Mouse (Mus musculus) heart, embryonic 11.5 days (tissue): ENCODE data around the gene Vmn1r232. TPM values are rescaled to one million over a fixed set of nuclear protein-coding genes. Genes with fewer than 3 reads are reported as not detected.

Experiments used
- ATAC-seq: fragments of 200-750 bp; cut with Nextera tagmentation; replicated peaks from 2 replicates; pipeline ENCODE4 v1.8.0; 2017; ENCODE audit warnings: moderate library complexity; ENCODE audit not compliant: insufficient number of reproducible peaks, low FRiP score, low TSS enrichment
- H3K27ac ChIP-seq: fragments of 300-500 bp; sonication (generic); 2 replicates; pipeline ENCODE4 v1.5.1; 2014; ENCODE audit warnings: mild to moderate bottlenecking, low read depth, low read length
- H3K27me3 ChIP-seq: fragments of 300-500 bp; sonication (generic); 2 replicates; pipeline ENCODE4 v1.6.1; 2014; ENCODE audit warnings: mild to moderate bottlenecking, low read length, mixed read lengths; ENCODE audit not compliant: control insufficient read depth, insufficient read depth
- H3K36me3 ChIP-seq: fragments of 300-500 bp; sonication (generic); 2 replicates; pipeline ENCODE4 v1.6.1; 2014; ENCODE audit warnings: mild to moderate bottlenecking, low read length, moderate library complexity, mixed read lengths; ENCODE audit not compliant: control insufficient read depth, insufficient read depth
- H3K4me1 ChIP-seq: fragments of 300-500 bp; sonication (generic); 2 replicates; pipeline ENCODE4 v1.6.1; 2014; ENCODE audit warnings: low read length; ENCODE audit not compliant: control insufficient read depth, insufficient read depth
- H3K4me2 ChIP-seq: fragments of 300-500 bp; sonication (generic); 2 replicates; pipeline ENCODE4 v1.6.1; 2014; ENCODE audit warnings: mild to moderate bottlenecking, moderate library complexity
- H3K4me3 ChIP-seq: fragments of 300-500 bp; sonication (generic); 2 replicates; pipeline ENCODE4 v1.5.1; 2014; ENCODE audit warnings: low read depth, low read length
- H3K9ac ChIP-seq: fragments of 300-500 bp; sonication (generic); 2 replicates; pipeline ENCODE4 v1.6.1; 2014; ENCODE audit warnings: mild to moderate bottlenecking, low read depth, low read length, moderate library complexity
- H3K9me3 ChIP-seq: fragments of 300-500 bp; sonication (generic); replicated peaks from 2 replicates; pipeline ENCODE4 v1.6.1; 2016; ENCODE audit warnings: low read length; ENCODE audit not compliant: control insufficient read depth
- WGBS: fragments of 180-500 bp; shearing (Covaris S2); extraction: QIAGEN DNeasy Blood & Tissue Kit; methylation state at CpG from one replicate; pipeline ENCODE4 v1.1.7; 2014; ENCODE audit not compliant: insufficient replicate concordance; 5-methylcytosine and 5-hydroxymethylcytosine counted together
- polyA plus RNA-seq: library from polyadenylated mRNA; unstranded; fragments of >200 nt; fragmentation: Nextera tagmentation; extraction: Ambion mirVana; gene quantifications from 2 replicates; pipeline ENCODE4 v1.2.1, GENCODE M21; 2014

The Vmn1r232 gene
- polyA plus RNA-seq: not detected in 2 replicates

- H3K9ac ChIP-seq: no peak within 1 kb of the TSS
- H3K27me3 ChIP-seq: no peaks in the 10 kb centered on the region
- H3K4me3 ChIP-seq: no peak within 1 kb of the TSS
- H3K9me3 ChIP-seq: no peaks in the 10 kb centered on the region; the same call in 1 of the 2 replicates
- H3K36me3 ChIP-seq: no peaks in the 10 kb centered on the region
- no peaks in the 10 kb centered on the region for H3K4me1 ChIP-seq
- H3K4me2 ChIP-seq: no peak within 1 kb of the TSS
- no peak within 1 kb of the TSS for H3K27ac ChIP-seq
- ATAC-seq: no peak
- WGBS: 49% methylated on average over 1 of the region's 1 CpGs
These were observed at the start of gene Vmn1r232 for GRCm38 (mm10) chr17:20919614-20920013. Vmn1r232 (minus strand) TSS chr17:20919714.

GRCm38 (mm10) chr17:20966681-20967080, 47.2 kb upstream of the Vmn1r232 start:
- Histone ChIP-seq H3K4me3 (no peak overlapping the region), H3K27ac (no peak overlapping the region), H3K27me3 (no peaks in the 10 kb centered on the region), H3K4me1 (no peaks in the 10 kb centered on the region), H3K9me3 (no peaks in the 10 kb centered on the region), H3K36me3 (peaks cover 47% of the 10 kb centered on the region), H3K4me2 (no peak overlapping the region), H3K9ac (no peak overlapping the region)
- no peak for ATAC-seq

- Histone ChIP-seq H3K4me2 (no peak overlapping the region), H3K4me3 (no peak overlapping the region), H3K27me3 (no peaks in the 10 kb centered on the region), H3K9me3 (no peaks in the 10 kb centered on the region), H3K36me3 (peaks cover 55% of the 10 kb centered on the region), H3K27ac (no peak overlapping the region), H3K4me1 (no peaks in the 10 kb centered on the region), H3K9ac (no peak overlapping the region)
- 0 out of 2 replicates have a peak, but pooled peaks have one; percentile 20 for ATAC-seq
- 84% methylated on average over 4 of the region's 4 CpGs for WGBS
These were observed 45.9 kb upstream of the Vmn1r232 start for GRCm38 (mm10) chr17:20965421-20965820.

- WGBS: 94% methylated on average over 5 of the region's 5 CpGs
- no peaks in the 10 kb centered on the region for H3K27me3 ChIP-seq
- no peak overlapping the region for H3K4me2 ChIP-seq
- H3K27ac ChIP-seq: no peak overlapping the region
- ATAC-seq: no peak
- H3K4me3 ChIP-seq: no peak overlapping the region
- H3K9ac ChIP-seq: no peak overlapping the region
- H3K36me3 ChIP-seq: peaks cover 84% of the 10 kb centered on the region
- no peaks in the 10 kb centered on the region for H3K9me3 ChIP-seq
- H3K4me1 ChIP-seq: no peaks in the 10 kb centered on the region
These were observed 40.9 kb upstream of the Vmn1r232 start for GRCm38 (mm10) chr17:20960386-20960785.

- Histone ChIP-seq H3K4me3 (peak overlapping the region; percentile 85), H3K9ac (peak overlapping the region; percentile 90), H3K27me3 (no peaks in the 10 kb centered on the region), H3K4me2 (peak overlapping the region; percentile 87), H3K36me3 (no peaks in the 10 kb centered on the region), H3K4me1 (peaks cover 13% of the 10 kb centered on the region), H3K27ac (no peak overlapping the region), H3K9me3 (no peaks in the 10 kb centered on the region)
- ATAC-seq: no peak
These were observed 27.1 kb upstream of the Vmn1r232 start for GRCm38 (mm10) chr17:20946636-20947035.

GRCm38 (mm10) chr17:20946026-20946565, 26.6 kb upstream of the Vmn1r232 start:
- peak overlapping the region; percentile 87 for H3K4me2 ChIP-seq
- H3K27ac ChIP-seq: peak overlapping the region; percentile 97
- peak overlapping the region; percentile 90 for H3K9ac ChIP-seq
- H3K4me1 ChIP-seq: peaks cover 13% of the 10 kb centered on the region
- no peaks in the 10 kb centered on the region for H3K36me3 ChIP-seq
- H3K4me3 ChIP-seq: peak overlapping the region; percentile 85
- under 1% methylated on average over 13 of the region's 13 CpGs for WGBS
- no peaks in the 10 kb centered on the region for H3K9me3 ChIP-seq
- no peak for ATAC-seq
- H3K27me3 ChIP-seq: no peaks in the 10 kb centered on the region

- peak within 1 kb of the TSS; percentile 90 for H3K9ac ChIP-seq
- no peaks in the 10 kb centered on the region for H3K27me3 ChIP-seq
- ATAC-seq: peak; percentile 98
- H3K4me2 ChIP-seq: peak within 1 kb of the TSS; percentile 87
- peak within 1 kb of the TSS; percentile 97 for H3K27ac ChIP-seq
- peaks cover 13% of the 10 kb centered on the region for H3K4me1 ChIP-seq
- no peaks in the 10 kb centered on the region for H3K9me3 ChIP-seq
- WGBS: under 1% methylated on average over 69 of the region's 69 CpGs
- no peaks in the 10 kb centered on the region for H3K36me3 ChIP-seq
- H3K4me3 ChIP-seq: peak within 1 kb of the TSS; percentile 85
These were observed 25.7 kb upstream of the Vmn1r232 start, which contains the start of gene Ppp2r1a for GRCm38 (mm10) chr17:20944985-20945891. Ppp2r1a (plus strand) TSS chr17:20945311.

- ATAC-seq: no peak
- H3K4me1 ChIP-seq: peaks cover 9% of the 10 kb centered on the region
- no peaks in the 10 kb centered on the region for H3K36me3 ChIP-seq
- H3K9ac ChIP-seq: peak overlapping the region; percentile 71
- WGBS: 46% methylated on average over 3 of the region's 3 CpGs
- H3K9me3 ChIP-seq: no peaks in the 10 kb centered on the region
- H3K27ac ChIP-seq: peak overlapping the region; percentile 86
- no peaks in the 10 kb centered on the region for H3K27me3 ChIP-seq
- peak overlapping the region; percentile 85 for H3K4me3 ChIP-seq
- peak overlapping the region; percentile 60 for H3K4me2 ChIP-seq
These were observed 24.7 kb upstream of the Vmn1r232 start for GRCm38 (mm10) chr17:20944226-20944625.
